Mouse (Mus musculus) CD4-positive, CD25-positive, alpha-beta regulatory T cell (primary cell): ENCODE data around the gene A630001G21Rik. TPM values are rescaled to one million over a fixed set of nuclear protein-coding genes. Genes with fewer than 3 reads are reported as not detected.

ENCODE experiments used
- polyA plus RNA-seq: library from polyadenylated mRNA; unstranded; fragments of 100-300 nt; shearing (Covaris generic); gene quantifications from one replicate; pipeline ENCODE4 v1.2.1, GENCODE M21; 2017

The A630001G21Rik gene
- polyA plus RNA-seq, result 32.1 TPM

DNA sequence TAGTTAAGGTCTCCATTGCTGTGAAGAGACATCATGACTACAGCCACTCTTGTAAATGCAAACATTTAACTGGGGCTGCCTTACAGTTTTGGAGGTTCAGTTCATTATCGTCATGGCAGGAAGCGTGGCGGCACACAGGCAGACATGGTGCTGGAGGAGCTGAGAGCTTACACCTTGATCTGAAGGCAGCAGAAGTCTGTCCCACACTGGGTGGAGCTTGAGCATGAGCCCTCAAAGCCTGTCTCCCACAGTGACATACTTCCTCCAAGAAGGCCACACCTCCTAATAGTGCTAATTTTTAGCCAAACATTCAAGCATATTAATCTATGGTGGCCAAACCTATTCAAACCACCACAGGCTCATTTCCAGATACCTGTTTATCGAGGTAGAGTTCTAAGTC, at the start of gene A630001G21Rik:
Gene A630001G21Rik (minus strand): TSS at position 208 of the 400 bp plus-strand sequence.

DNA sequence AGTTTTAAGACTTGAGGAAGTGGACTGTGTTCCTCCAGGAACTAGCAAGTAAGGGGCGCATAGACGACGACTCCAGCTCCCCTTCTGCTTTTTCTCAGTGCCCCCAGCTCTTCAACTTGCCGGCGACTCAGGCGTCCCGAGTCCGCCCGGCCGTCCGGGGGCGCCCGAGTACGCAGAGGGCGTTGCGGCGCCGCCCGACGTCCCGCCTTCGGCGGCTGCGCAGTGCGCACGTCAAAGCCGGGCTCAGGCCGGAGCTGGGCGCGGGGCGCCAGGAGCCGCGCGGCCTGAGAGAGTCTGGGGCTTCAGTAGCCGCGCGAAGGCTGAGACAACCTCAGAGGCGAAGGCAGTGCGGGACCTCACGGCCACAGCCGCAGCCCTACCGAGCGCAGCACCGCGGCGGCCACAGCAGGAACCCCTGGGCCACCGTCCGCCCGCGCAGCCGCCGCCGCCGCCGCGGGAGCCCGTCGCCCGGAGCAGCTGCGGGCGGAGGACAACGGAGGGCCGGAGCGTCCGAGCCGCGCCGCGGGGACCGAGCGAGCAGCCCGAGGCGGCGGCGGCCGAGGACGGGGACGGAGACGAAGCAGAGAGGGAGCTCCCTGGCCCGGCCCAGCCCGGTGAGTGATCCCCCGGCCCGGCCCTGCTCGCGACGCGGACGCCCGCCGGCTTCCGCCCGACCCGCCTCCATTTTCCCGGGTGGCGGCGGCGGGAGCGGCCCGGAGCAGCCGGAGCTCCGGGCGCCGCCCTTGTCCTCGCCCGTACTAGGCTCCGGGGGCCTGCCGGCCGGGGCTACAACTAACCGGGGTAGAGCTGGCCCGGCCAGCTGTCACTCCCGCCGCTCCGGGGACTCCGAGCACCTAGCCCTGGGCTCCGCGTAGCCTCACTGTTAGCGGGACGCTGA, 15.0 kb upstream of the A630001G21Rik start, which contains the start of gene Cab39:
Gene Cab39 (plus strand): TSS at position 234 of the 898 bp plus-strand sequence.

Other genes starting within 250 kb of the A630001G21Rik start
- gene G530012D18Rik, start 203.0 kb downstream of the A630001G21Rik start, polyA plus RNA-seq, result not detected
- gene Sp110, start 179.8 kb downstream of the A630001G21Rik start, polyA plus RNA-seq, result 272 TPM
- 41.0 TPM for gene Sp140, start 178.3 kb downstream of the A630001G21Rik start, polyA plus RNA-seq
- 890 TPM for gene Sp100, start 128.7 kb downstream of the A630001G21Rik start, polyA plus RNA-seq
- gene Cab39, start 14.8 kb upstream of the A630001G21Rik start, polyA plus RNA-seq, result 244 TPM
- 373 TPM for gene Itm2c, start 115.6 kb upstream of the A630001G21Rik start, polyA plus RNA-seq
- 0.25 TPM for gene 4933407L21Rik, start 149.8 kb upstream of the A630001G21Rik start, polyA plus RNA-seq
- 4.2 TPM for gene Gpr55, start 182.4 kb upstream of the A630001G21Rik start, polyA plus RNA-seq
- 0.20 TPM for gene Spata3, start 238.2 kb upstream of the A630001G21Rik start, polyA plus RNA-seq